Mouse (Mus musculus) heart, postnatal 0 days (tissue): ENCODE results near the gene Tac4.

ENCODE experiments used
- CTCF ChIP-seq: IDR thresholded peaks from 2 replicates; pipeline ENCODE4 v1.5.1; 2016; ENCODE audit warnings: antibody characterized with exemption, control low read depth, low read depth
- EP300 ChIP-seq: IDR thresholded peaks from 2 replicates; pipeline ENCODE4 v1.6.1; 2016; ENCODE audit warnings: antibody characterized with exemption, low read depth

DNA sequence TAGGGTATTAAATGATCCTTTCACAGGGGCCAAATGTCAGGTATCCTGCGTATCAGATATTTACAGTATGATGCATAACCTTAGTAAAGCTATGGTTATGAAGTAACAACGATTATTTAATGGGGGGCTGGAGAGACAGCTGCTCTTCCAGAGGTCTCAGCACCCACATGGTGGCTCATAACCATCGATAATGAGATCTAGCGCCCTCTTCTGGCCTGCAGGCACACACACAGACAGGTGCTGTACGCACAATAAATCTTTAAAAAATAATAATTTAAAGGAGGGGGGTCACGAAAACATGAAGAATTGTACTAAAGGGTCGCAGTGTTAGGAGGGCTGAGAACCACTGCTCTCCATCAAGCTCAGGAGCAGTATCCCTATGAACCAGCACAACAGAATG lies 44.3 kb downstream of the Tac4 start:
- TF ChIP-seq CTCF (no peak), EP300 (no peak)
